Mouse (Mus musculus): Measurements from ENCODE around the gene Syt8.
"Not testable (repeated sequence)": the region's sequence is repeated elsewhere in the genome, so short reads cannot be mapped to it uniquely, and the experiment has no call there.

The Syt8 gene

DNA sequence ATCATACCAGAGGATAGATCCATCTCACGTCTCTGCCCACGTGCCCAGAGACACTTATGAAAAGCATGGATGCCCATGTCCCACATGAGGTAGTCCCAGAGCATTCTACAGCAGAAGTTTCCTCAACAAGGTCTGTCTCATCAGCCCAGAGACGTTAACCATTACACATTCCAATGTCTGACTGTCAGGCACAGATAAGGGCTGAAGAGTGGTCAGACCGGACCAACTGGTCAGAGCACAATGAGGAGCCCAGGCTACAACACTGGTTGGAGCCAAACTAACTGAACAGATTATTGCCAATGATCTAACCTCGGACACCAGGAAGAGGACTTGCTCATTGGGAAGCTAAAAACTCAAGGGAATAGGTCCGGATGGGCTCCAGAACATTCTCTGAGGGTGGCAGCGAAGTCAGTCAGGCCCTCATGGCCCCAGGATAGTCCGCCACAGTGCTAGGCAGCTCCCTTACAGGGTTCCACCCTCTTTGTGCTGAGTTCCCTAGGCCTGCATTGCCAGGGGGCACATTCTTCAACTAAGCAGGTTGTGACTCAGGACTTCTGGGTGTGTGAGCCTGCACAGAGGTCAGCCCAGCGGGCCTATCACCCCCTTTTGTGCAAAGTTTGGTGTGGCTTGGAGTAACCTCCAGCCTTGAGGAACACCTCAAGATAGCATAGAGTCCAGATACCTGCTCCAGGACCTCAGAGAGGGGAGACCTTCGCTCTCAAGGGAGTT is at the start of gene Syt8:
Gene Syt8 (plus strand): TSS at position 714 of the 729 bp plus-strand sequence.
- peak; percentile 61 to 73 for DNase-seq

GRCm38 (mm10) chr7:142385742-142386403 is 48.8 kb upstream of the Syt8 start:
- peak in 1 of 2 experiments; percentile 35 for DNase-seq

DNA sequence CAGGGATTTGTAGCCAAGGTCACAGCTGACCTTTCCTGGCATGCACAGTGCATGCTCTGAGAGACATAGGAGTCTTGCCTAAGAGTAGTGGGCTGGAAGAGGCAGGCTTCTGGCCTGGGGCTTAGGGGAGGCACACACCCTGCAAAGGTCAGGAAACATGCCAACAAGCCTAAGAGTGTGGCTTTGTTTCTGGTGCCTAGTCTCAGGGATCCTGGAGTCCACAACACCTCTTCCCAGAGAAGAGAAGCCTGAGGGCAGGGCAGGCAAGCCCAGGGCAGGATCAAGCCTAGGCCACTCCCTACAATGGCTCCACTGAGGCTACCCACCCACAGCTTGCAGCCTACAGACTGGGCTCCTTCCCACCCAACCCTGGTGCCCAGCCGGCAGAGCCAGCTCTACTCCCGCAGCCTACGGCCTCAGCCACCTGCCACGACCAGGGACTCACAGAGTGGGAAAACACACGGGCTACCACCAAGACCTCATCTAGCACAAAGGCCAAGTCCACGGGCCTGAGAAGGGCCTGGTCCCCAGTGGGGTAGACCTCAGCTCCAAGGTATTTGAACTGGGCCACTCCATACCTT is 47.9 kb upstream of the Syt8 start:
- DNase-seq = peak in 1 of 2 experiments; percentile 49

DNA sequence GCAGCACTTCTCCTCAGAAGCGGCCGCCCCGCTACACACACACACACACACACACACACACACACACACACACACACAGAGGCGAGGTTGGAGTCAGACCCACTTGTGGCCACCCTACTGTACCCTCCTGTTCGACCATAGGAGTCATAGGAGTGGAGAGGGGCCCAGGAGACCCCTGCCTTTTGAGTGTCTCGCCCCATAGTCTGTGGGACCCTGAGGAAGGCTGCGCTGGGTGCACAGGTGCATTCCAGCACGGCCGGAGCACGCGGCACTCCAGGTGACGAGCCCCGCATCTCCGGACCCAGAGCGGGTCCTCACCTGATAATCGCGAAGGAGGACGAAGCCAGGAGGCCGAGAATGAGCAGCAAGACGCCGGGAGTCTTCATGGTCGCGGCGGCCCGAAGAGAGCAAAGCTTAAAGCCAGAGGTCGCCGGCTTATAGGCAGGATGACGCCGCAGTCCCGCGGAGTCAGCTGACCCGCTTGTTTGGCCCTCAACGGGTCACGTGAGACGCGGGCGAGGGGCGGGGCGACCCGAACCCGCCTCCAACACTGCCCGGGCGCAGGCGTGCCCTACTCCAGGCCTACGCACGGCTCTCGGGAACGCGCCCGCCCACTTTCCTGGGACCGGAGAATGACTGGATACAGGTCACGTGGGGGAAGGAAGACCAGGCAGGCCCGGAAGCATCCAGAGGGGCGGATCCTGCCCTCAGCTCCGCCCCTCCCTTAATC is 47.1 kb upstream of the Syt8 start, which contains the start of gene Ctsd:
Gene Ctsd (minus strand): TSS at position 620 of the 730 bp plus-strand sequence.
- peak; percentile 98 to 99 for DNase-seq

DNA sequence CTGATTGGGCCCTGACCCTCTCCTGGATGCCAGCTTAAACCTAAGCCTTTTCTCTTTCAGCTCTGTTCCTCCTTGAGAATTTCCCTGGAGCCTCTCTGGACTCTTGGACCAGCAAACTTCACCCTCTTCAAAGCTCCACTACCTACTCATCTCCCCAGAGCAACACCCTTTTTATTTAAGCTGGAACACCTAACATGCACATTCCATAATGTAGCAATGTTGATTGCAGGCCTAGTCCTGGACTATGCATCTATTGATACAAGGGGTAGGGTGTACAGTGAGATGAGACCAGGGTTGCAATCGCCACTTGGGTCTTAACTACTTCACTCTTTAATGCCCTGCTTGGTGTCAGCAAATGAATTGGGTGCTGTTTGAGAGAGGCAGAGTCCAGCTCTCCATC is 46.5 kb upstream of the Syt8 start:
- DNase-seq = no peak

DNA sequence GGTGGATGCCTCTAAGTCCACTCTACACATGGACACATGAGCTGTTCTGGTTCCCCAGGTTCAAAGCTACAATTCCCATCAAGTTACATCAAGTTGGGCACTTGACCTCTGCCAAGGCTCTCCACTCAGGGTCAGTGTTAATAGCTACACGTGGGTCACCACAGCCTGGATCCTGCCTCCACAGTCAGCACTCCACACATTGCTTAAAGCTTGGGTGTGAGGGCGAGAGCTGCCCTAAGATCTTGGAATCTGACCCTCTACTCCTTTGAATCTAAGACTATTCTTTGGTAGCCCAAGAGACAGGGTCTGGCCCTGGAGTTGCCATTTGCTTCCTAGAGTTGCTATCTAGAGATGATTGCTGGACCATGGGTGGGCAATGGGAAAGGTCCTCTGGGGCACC is 45.9 kb upstream of the Syt8 start:
- DNase-seq = no peak

DNA sequence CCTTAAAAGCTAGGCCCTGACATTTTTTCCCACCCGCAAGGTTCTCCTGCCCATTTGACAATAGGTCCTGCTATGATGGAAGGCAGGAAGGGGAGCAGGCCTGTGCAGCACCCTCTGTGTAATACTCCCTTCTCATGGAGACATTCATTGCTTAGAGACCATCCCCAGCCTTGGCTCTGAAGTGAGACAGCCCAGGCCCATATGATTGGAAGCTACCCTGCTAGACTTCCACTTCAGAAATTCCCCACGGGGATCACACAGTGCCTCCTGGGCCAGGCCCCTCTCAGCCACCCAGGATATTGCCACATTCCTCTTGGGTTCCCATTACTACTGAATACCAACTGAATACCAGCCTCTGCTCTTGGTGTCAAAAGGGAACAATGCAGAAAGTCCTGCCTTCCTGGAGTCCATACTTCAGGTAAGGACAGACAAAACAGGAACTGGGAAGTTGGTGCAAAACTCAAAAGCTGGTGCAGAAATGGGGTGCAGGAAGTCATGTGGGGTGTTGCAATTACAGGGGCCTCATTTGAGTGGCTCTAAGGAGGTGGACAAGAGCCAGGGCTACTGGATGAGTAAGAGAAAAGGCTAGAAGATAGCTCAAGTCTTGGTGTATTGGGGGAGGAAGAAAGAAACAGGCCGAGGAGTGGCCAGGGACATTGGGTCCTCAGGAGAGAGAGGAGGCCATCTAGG is 44.5 kb upstream of the Syt8 start:
- DNase-seq = peak in 1 of 2 experiments; percentile 65

GRCm38 (mm10) chr7:142391108-142391507 is 43.5 kb upstream of the Syt8 start:
- DNase-seq = peak in 1 of 2 experiments; percentile 43

GRCm38 (mm10) chr7:142391609-142392008 is 43.0 kb upstream of the Syt8 start:
- no peak for DNase-seq

DNA sequence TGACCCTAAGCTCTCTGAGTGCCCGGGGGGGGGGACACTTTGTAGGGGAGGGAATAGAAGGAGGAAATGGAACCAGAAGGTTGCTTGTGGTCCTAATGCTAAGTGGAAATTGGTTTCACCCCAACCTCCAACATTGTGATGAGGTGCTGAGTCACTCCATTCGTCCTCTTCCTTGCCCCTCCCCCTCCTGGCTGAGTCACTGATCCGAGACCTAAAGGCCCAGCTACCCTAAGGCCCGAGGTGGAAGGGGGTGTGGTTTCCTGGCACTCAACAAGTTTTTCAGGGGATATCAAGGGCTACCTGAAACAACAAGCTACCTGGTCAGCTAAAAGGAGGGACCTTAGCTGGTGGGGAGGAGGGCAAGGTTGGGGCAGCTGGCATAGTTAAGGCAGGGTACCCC is 41.5 kb upstream of the Syt8 start:
- peak in 1 of 2 experiments; percentile 64 for DNase-seq

DNA sequence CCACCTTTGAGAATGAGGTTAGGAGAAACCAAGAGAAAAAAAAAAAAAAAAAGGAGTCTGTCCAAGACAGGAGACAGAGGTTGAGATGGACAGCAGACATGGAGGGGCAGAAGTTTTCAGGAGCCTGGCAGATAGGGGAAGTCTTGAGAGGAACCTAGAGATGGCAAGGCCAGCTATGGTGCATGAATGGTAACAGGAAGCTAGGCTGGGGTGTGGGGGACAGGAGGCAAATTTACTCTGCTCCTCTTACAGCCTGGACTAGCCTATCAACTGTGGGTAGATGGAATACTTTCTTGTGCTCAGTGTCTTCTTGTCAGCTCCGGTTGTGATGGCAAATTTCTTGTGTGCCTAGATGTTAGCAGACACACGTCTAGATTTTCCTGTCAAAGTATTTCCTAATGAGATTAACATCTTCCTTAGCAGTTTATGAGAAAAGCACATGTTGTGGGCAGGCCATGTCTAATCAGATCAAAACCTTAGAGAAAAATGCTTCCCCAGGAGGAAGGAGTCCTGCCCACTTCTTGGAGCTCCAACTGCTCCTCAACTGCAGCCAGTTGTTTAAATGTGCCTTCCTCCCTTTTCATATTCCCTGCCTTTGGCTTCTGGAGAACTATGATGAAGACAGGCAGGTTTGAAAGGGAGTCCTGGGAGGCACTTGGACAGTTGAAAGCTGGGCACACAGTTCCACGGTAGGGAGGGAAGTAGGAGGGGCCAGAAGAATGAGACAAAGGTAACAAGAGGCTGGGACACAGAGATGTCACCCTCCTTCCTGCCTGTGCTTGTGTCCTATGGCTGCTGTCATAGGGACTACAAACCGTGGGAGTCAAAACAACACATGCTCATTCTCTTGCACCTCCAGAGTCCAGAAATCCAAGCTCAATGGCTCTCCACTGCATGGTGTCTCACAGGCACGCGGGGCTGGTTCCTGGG is 40.1 kb upstream of the Syt8 start:
- peak in 1 of 2 experiments; percentile 27 for DNase-seq

DNA sequence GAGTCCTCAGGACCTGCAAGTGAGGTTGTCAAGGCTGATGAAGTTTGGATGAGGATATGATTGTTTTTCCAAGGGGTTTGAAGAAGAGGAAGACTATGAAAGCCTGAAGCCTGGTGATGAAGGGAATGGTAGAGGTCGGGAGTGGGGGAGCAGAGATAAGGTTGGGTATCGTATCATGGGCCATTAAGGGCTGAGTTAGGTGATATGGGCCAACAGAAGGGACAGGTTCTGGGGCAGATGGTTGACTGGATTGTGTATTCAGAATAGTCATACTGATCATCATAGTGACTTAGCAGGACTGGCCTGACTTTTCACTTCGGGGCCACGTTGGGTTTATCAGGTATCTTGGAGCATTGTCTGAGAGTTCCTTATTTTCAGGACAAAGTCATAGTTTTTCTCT is 39.2 kb upstream of the Syt8 start:
- no peak for DNase-seq

GRCm38 (mm10) chr7:142396611-142397010 is 38.0 kb upstream of the Syt8 start:
- no peak for DNase-seq

DNA sequence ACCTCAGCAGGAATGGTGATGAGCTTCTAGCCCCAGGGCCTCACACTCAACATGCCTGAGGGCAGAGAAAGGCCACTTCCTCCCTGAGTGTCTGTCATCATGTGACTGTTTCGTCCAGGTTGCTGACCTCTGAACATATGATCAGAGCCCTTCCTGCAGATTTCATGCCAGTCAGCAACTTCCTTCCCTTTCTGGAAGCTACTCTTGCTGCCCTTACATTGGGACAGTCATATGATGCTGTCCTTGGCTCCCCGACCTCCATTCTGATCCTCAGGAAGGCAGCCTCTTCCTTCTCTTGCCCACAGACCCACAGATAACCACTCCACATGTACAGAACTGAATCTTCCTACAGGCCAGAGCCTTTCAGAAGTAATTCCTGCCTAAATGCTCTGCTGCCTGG is 36.6 kb upstream of the Syt8 start:
- peak; percentile 46 to 57 for DNase-seq

- DNase-seq = no peak
Measured at GRCm38 (mm10) chr7:142399250-142399649, 35.4 kb upstream of the Syt8 start.

DNA sequence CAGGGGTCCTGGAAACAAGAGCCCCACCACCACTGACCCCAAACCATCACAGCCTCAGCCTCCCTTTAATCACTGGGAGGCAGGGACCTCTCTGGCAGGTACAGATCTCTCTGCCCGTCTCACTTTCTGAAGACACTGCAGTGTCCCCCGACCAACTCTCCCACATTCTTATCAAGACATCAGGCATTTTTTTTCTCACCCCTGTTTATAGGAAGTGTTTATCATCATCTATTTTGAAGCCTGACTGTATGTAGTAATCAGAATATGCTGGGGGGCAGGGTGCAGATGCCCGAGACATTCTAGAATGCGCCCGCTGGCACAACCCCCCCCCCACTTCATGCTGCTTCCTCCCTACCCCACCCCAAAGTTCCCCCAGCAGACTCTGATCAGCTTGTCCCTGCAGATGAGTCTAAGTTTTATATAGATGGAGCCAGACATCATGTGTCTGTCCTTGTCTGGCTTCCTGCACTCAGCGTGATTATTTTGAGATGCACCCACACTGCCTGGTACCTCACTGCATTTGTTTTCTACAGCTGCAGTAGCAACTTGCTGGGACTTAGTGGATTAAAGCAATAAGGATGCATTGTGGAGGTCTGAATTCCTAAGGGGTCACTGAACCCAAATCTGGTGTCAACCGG is 34.4 kb upstream of the Syt8 start:
- DNase-seq = no peak

- DNase-seq = no peak
Measured at GRCm38 (mm10) chr7:142400750-142401142, 33.9 kb upstream of the Syt8 start.

DNA sequence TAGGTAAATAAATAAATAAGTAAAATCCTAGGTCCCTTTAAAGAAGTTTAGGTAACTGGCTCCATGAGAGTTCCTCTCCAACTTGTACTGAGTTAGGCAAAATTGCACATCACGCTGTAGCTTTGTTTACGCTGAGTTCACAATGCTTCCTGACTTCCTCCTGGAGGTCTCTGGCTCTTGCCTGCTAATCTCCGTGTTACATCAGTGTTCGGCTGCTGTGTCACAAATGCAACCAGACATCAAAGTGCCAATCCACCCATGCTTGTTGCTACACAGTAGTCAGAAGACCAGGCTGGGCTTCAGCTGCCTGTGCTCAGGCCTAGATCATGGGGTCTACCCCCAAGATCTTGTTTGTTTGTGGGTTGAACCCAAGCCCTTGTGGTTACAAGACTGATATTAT is 31.1 kb upstream of the Syt8 start:
- peak; percentile 54 to 62 for DNase-seq

DNA sequence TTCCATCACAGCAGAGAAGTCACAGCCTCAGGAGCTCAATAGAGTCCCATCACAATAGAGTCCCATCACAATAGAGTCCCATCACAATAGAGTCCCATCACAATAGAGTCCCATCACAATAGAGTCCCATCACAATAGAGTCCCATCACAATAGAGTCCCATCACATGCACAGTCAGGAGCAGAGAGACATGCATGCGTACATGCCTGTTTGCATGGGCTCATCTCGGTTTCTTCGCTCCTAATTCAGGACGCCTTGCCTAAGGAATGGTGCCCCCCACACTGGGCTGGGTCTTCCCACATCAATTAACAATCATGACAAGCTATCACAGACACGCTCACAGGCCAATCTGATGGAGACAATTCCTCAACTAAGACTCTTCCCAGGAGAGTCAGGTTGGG is 29.5 kb upstream of the Syt8 start:
- DNase-seq = not testable (repeated sequence)

- DNase-seq = no peak
Measured at GRCm38 (mm10) chr7:142407935-142408334, 26.7 kb upstream of the Syt8 start.

DNA sequence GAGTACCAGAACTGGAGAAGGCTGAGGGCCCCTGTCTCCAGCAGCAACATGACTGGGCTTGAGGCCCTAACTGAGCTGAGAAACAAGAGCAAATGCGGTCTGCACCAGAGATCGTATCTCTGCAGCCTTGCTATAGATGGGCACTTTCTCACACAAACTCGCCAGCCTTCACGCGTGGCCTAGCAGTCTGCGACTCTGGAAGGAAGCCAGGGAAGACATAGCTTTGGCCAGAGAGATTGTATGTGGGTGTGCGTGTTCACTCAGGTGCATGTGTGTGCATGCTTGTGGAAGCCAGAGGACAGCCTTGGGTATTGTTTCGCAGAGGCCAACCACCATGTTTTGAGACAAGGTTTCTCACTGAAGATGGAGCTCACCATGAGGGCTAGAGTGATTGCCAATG is 26.0 kb upstream of the Syt8 start:
- no peak for DNase-seq
